Mouse (Mus musculus) regulatory T cell (primary cell): ENCODE measurements around the gene Wdr31.

ENCODE experiments used
- in situ Hi-C: fragments of 300-600 bp; cut with MboI, MseI; formaldehyde crosslinking; loops from one replicate; pipeline ENCODE4 v1.15.1; 2025; ENCODE audit warnings: high pct_unique_total_duplicates

Gene Wdr31

GRCm38 (mm10) chr4:62496815-62497214, 26.1 kb upstream of the Wdr31 start:
- in situ Hi-C loops = loop anchor here (25.0 kb wide), 1 partner anchor 890 kb away; no protein-coding TSS in a partner anchor

- in situ Hi-C loops = loop anchor here (25.0 kb wide), 1 partner anchor 891 kb away; no protein-coding TSS in a partner anchor
These were observed 25.2 kb upstream of the Wdr31 start for GRCm38 (mm10) chr4:62495946-62496345.

GRCm38 (mm10) chr4:62494230-62494629, 23.5 kb upstream of the Wdr31 start:
- in situ Hi-C loops = loop anchor here (25.0 kb wide), 1 partner anchor 893 kb away; no protein-coding TSS in a partner anchor

- in situ Hi-C loops = loop anchor here (25.0 kb wide), 1 partner anchor 895 kb away; no protein-coding TSS in a partner anchor
These were observed 22.0 kb upstream of the Wdr31 start for GRCm38 (mm10) chr4:62492682-62493081.

GRCm38 (mm10) chr4:62487914-62488313, 17.2 kb upstream of the Wdr31 start:
- in situ Hi-C loops = loop anchor here (25.0 kb wide), 1 partner anchor 899 kb away; no protein-coding TSS in a partner anchor

GRCm38 (mm10) chr4:62487172-62487571, 16.5 kb upstream of the Wdr31 start:
- in situ Hi-C loops = loop anchor here (25.0 kb wide), 1 partner anchor 900 kb away; no protein-coding TSS in a partner anchor

GRCm38 (mm10) chr4:62486162-62486696, 15.5 kb upstream of the Wdr31 start:
- in situ Hi-C loops = loop anchor here (25.0 kb wide), 1 partner anchor 901 kb away; no protein-coding TSS in a partner anchor

- in situ Hi-C loops = loop anchor here (25.0 kb wide), 1 partner anchor 902 kb away; no protein-coding TSS in a partner anchor
These were observed 14.9 kb upstream of the Wdr31 start for GRCm38 (mm10) chr4:62485450-62486161.

GRCm38 (mm10) chr4:62484928-62485327, 14.2 kb upstream of the Wdr31 start:
- in situ Hi-C loops = loop anchor here (25.0 kb wide), 1 partner anchor 902 kb away; no protein-coding TSS in a partner anchor

GRCm38 (mm10) chr4:62480709-62481605, 10.3 kb upstream of the Wdr31 start:
- in situ Hi-C loops = loop anchor here (25.0 kb wide), 1 partner anchor 906 kb away; no protein-coding TSS in a partner anchor

- in situ Hi-C loops = loop anchor here (25.0 kb wide), 1 partner anchor 907 kb away; no protein-coding TSS in a partner anchor
These were observed 9.4 kb upstream of the Wdr31 start, which contains the start of gene Bspry for GRCm38 (mm10) chr4:62479937-62480708. Gene Bspry (plus strand): TSS chr4:62480053.

GRCm38 (mm10) chr4:62479593-62479936, 8.9 kb upstream of the Wdr31 start:
- in situ Hi-C loops = loop anchor here (25.0 kb wide), 1 partner anchor 908 kb away; no protein-coding TSS in a partner anchor

GRCm38 (mm10) chr4:62477542-62478244, 7.0 kb upstream of the Wdr31 start:
- in situ Hi-C loops = loop anchor here (25.0 kb wide), 1 partner anchor 910 kb away; no protein-coding TSS in a partner anchor

- in situ Hi-C loops = loop anchor here (25.0 kb wide), 1 partner anchor 912 kb away; no protein-coding TSS in a partner anchor
These were observed 5.1 kb upstream of the Wdr31 start for GRCm38 (mm10) chr4:62475793-62476192.

GRCm38 (mm10) chr4:62475131-62475530, 4.4 kb upstream of the Wdr31 start:
- in situ Hi-C loops = loop anchor here (25.0 kb wide), 1 partner anchor 912 kb away; no protein-coding TSS in a partner anchor

GRCm38 (mm10) chr4:62472071-62472470, 1.4 kb upstream of the Wdr31 start:
- in situ Hi-C loops = loop anchor here (5.0 kb wide), 1 partner anchor 285 kb away; no protein-coding TSS in a partner anchor

GRCm38 (mm10) chr4:62468158-62468557, 2.5 kb downstream of the Wdr31 start:
- in situ Hi-C loops = no loop called here

- in situ Hi-C loops = loop anchor here (5.0 kb wide), 1 partner anchor 99 kb away; no protein-coding TSS in a partner anchor
These were observed 7.6 kb downstream of the Wdr31 start for GRCm38 (mm10) chr4:62463124-62463523.

GRCm38 (mm10) chr4:62460348-62460747, 10.3 kb downstream of the Wdr31 start:
- in situ Hi-C loops = loop anchor here (5.0 kb wide), 1 partner anchor 102 kb away; no protein-coding TSS in a partner anchor

GRCm38 (mm10) chr4:62459081-62459480, 11.6 kb downstream of the Wdr31 start:
- in situ Hi-C loops = no loop called here
